21 mouse cellular contexts compared by ENCODE assay signal in genomic region chr14:46678935-46679334, GRCm38 (mm10).
DNase-seq lines count a peak whose midpoint lies in the region; ATAC-seq lines count a peak whose summit lies in the region.
"Had no signal": no experiment of that assay in that cellular context is flagged by ENCODE, and none has a peak within 500 bp of the region (broad histone marks: within the 10 kb centered on the region; RNA-seq: fewer than 3 reads in every experiment).

No protein-coding gene starts in this region.

- no peaks in the 10 kb centered on the region for H3K27me3 ChIP-seq in lung, embryonic 15.5 days
- no peaks in the 10 kb centered on the region for H3K27me3 ChIP-seq in limb, embryonic 10.5 days (ENCODE audit: low read depth, poor library complexity, severe bottlenecking)
- H3K27me3 ChIP-seq in hindbrain, embryonic 16.5 days (replicated peaks; ENCODE audit: control insufficient read depth, insufficient read depth, low read length) = no peaks in the 10 kb centered on the region
- H3K27me3 ChIP-seq: embryonic facial prominence, embryonic 12.5 days; forebrain, embryonic 15.5 days; hindbrain, embryonic 13.5 days; intestine, embryonic 15.5 days; Patski had no signal

- no peak for DNase-seq in lung, postnatal 14 days
- peak; percentile 13 for DNase-seq in c-Kit-positive CD71-negative TER-119-negative erythroid progenitor cells, embryonic 14.5 days (ENCODE audit: low read depth)
- DNase-seq in limb, embryonic 10.5 days (ENCODE audit: low spot score) = no peak
- DNase-seq in thymus, postnatal 25 days = no peak
- DNase-seq: adrenal gland, postnatal 14 days; cerebellum, adult 18-20 months; cerebellum, postnatal 10 days; embryo, embryonic 11 days; gastrocnemius, postnatal 36 days; heart, adult 2 months; heart, postnatal 10 days; heart, postnatal 4 days had no signal

- no peaks in the 10 kb centered on the region for H3K36me3 ChIP-seq in lung, embryonic 15.5 days
- H3K36me3 ChIP-seq in limb, embryonic 10.5 days = no peaks in the 10 kb centered on the region
- no peaks in the 10 kb centered on the region for H3K36me3 ChIP-seq in hindbrain, embryonic 16.5 days (ENCODE audit: control insufficient read depth, insufficient read depth, low read length)
- H3K36me3 ChIP-seq: embryonic facial prominence, embryonic 12.5 days; forebrain, embryonic 15.5 days; G1E; hindbrain, embryonic 13.5 days; intestine, embryonic 15.5 days had no signal

- H3K4me2 ChIP-seq in lung, embryonic 15.5 days = no peak overlapping the region
- H3K4me2 ChIP-seq in hindbrain, embryonic 16.5 days (ENCODE audit: low read length) = no peak overlapping the region
- H3K4me2 ChIP-seq: embryonic facial prominence, embryonic 12.5 days; forebrain, embryonic 15.5 days; hindbrain, embryonic 13.5 days; intestine, embryonic 15.5 days had no signal

- peaks cover 7% of the 10 kb centered on the region; the same call in 1 of the 2 replicates for H3K4me1 ChIP-seq in lung, embryonic 15.5 days
- peaks cover 39% of the 10 kb centered on the region for H3K4me1 ChIP-seq in limb, embryonic 10.5 days
- H3K4me1 ChIP-seq in hindbrain, embryonic 16.5 days (ENCODE audit: control insufficient read depth, insufficient read depth, low read depth, low read length) = no peaks in the 10 kb centered on the region
- H3K4me1 ChIP-seq: forebrain, embryonic 15.5 days; hindbrain, embryonic 13.5 days; intestine, embryonic 15.5 days had no signal

- 34% methylated on average over 4 of the region's 4 CpGs for WGBS in lung, embryonic 15.5 days
- 71% methylated on average over 4 of the region's 4 CpGs for WGBS in limb, embryonic 10.5 days
- 75% methylated on average over 4 of the region's 4 CpGs for WGBS in hindbrain, embryonic 16.5 days

- H3K4me3 ChIP-seq in lung, embryonic 15.5 days = no peak overlapping the region
- no peak overlapping the region for H3K4me3 ChIP-seq in limb, embryonic 10.5 days
- H3K4me3 ChIP-seq in hindbrain, embryonic 16.5 days (ENCODE audit: low read length) = no peak overlapping the region
- H3K4me3 ChIP-seq: embryonic facial prominence, embryonic 12.5 days; forebrain, embryonic 15.5 days; heart, adult 2 months; hindbrain, embryonic 13.5 days; intestine, embryonic 15.5 days had no signal

- no peaks in the 10 kb centered on the region for H3K9me3 ChIP-seq in lung, embryonic 15.5 days
- H3K9me3 ChIP-seq in limb, embryonic 10.5 days (replicated peaks) = no peaks in the 10 kb centered on the region
- H3K9me3 ChIP-seq in hindbrain, embryonic 16.5 days (ENCODE audit: control insufficient read depth, low read length) = no peaks in the 10 kb centered on the region
- H3K9me3 ChIP-seq: embryonic facial prominence, embryonic 12.5 days; forebrain, embryonic 15.5 days; G1E; hindbrain, embryonic 13.5 days; intestine, embryonic 15.5 days had no signal

- H3K9ac ChIP-seq in lung, embryonic 15.5 days = no peak overlapping the region
- no peak overlapping the region for H3K9ac ChIP-seq in hindbrain, embryonic 16.5 days (ENCODE audit: low read depth, low read length)
- H3K9ac ChIP-seq: embryonic facial prominence, embryonic 12.5 days; forebrain, embryonic 15.5 days; hindbrain, embryonic 13.5 days; intestine, embryonic 15.5 days had no signal

- H3K27ac ChIP-seq in lung, embryonic 15.5 days = 0 out of 2 replicates have a peak overlapping the region, but pooled peaks have one; percentile 19
- peak overlapping the region; percentile 58 for H3K27ac ChIP-seq in limb, embryonic 10.5 days
- H3K27ac ChIP-seq in hindbrain, embryonic 16.5 days (ENCODE audit: low read depth, low read length) = no peak overlapping the region
- H3K27ac ChIP-seq: embryonic facial prominence, embryonic 12.5 days; forebrain, embryonic 15.5 days; heart, adult 2 months; hindbrain, embryonic 13.5 days; intestine, embryonic 15.5 days had no signal

- ATAC-seq in lung, embryonic 15.5 days (ENCODE audit: borderline replicate concordance, extremely low read depth, low FRiP score, low TSS enrichment) = no peak
- no peak for ATAC-seq in hindbrain, embryonic 16.5 days
- ATAC-seq: activated CD4-positive, CD25-positive, alpha-beta regulatory T cell, adult 4 months; forebrain, embryonic 15.5 days; intestine, embryonic 15.5 days; Patski had no signal
